Mouse (Mus musculus) cortical plate, adult 2 months (tissue): ENCODE measurements around the gene Usp21. TPM values are rescaled to one million over a fixed set of nuclear protein-coding genes. Genes with fewer than 3 reads are reported as not detected.
"Not testable (repeated sequence)": the region's sequence is repeated elsewhere in the genome, so short reads cannot be mapped to it uniquely, and the experiment has no call there.

Experiments
- H3K27ac ChIP-seq: fragments of 200-500 bp; 2 replicates; pipeline ENCODE4 v1.5.1; 2012; ENCODE audit warnings: low read length, control low read depth, inconsistent platforms; ENCODE audit not compliant: insufficient read depth
- H3K4me1 ChIP-seq: fragments of 200-500 bp; 2 replicates; pipeline ENCODE4 v1.6.1; 2011; ENCODE audit warnings: low read length; ENCODE audit not compliant: control insufficient read depth, insufficient read depth
- H3K4me3 ChIP-seq: fragments of 200-500 bp; 2 replicates; pipeline ENCODE4 v1.5.1; 2011; ENCODE audit warnings: mild to moderate bottlenecking, low read length, control low read depth; ENCODE audit not compliant: insufficient read depth
- CTCF ChIP-seq: fragments of 200-500 bp; IDR thresholded peaks from 2 replicates; pipeline ENCODE4 v1.5.1; 2011; ENCODE audit warnings: mild to moderate bottlenecking, control low read depth, low read length; ENCODE audit not compliant: insufficient read depth; ENCODE audit errors: extremely low read depth
- POLR2A ChIP-seq: fragments of 200-500 bp; IDR thresholded peaks from 2 replicates; pipeline ENCODE4 v1.6.1; 2011; ENCODE audit warnings: mild to moderate bottlenecking, low read length, control low read depth; ENCODE audit not compliant: insufficient read depth; ENCODE audit errors: extremely low read depth
- polyA plus RNA-seq: library from polyadenylated mRNA; depleted of rRNA; stranded (reverse); fragments of >200 nt; gene quantifications from 2 replicates; pipeline ENCODE4 v1.2.3, GENCODE M21; 2012

Usp21 gene
- polyA plus RNA-seq, 1 experiment = 70.2 TPM

DNA sequence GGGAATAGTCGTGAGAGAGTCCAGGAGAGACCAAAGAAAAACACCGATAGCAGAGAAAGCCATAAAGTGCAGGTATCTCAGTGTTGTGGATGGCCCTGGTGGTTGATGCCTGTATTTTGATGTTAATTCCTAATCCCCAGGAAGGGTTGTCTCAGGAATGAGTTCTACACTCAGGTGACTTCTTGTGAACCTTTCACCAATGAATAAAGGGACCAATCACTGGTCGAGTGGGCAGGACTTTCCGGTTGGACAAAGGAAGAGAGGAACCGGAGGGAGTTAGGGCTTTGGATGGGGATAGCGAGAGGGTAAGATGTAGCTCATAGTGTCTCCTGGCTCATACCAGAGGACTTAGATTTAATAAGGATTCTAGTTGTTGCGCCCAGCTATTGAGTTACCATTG lies 32.0 kb upstream of the Usp21 start:
- Histone ChIP-seq H3K27ac (no peak overlapping the region), H3K4me1 (no peaks in the 10 kb centered on the region), H3K4me3 (no peak overlapping the region)
- TF ChIP-seq POLR2A (no peak), CTCF (no peak)

DNA sequence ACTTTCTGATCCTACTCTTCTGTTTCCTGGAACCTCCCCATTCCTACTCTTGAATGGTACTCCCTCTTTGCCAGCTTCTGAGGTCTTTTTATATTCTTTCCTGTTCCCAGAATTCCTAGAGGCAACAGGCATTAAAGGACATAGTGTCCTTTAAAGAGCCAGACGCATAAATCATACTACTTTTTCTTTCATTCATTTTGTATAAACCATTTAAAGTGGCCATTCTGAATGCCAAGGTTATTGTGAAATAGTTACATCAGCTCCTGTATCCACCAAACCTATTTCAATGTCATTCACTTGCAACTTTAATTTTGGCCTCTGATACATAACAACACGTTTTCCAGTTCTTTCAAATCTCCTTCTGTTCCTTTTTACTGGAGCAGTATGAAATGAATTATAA lies 21.5 kb upstream of the Usp21 start:
- no peak overlapping the region for H3K4me3 ChIP-seq
- no peak for TF ChIP-seq CTCF
- no peak for TF ChIP-seq POLR2A
- no peaks in the 10 kb centered on the region; the same call in 1 of the 2 replicates for H3K4me1 ChIP-seq
- no peak overlapping the region for H3K27ac ChIP-seq

DNA sequence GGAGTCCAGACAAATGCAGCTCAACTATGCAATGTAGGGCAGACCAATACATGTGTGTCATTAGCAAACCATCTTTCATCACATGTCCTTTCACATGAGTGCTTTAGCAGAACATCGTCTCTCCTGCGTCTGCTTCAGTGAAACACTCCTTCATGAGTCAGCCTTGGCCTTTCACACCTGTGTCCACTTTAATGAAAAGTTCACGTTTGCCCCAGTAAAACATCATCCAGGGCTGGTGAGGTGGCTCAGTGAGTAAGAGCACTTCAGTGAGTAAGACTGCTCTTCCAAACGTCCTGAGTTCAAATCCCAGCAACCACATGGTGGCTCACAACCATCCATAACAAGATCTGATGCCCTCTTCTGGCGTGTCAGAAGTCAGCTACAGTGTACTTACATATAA lies 18.4 kb upstream of the Usp21 start:
- H3K4me3 ChIP-seq, H3K27ac ChIP-seq, H3K4me1 ChIP-seq: not testable (repeated sequence)

DNA sequence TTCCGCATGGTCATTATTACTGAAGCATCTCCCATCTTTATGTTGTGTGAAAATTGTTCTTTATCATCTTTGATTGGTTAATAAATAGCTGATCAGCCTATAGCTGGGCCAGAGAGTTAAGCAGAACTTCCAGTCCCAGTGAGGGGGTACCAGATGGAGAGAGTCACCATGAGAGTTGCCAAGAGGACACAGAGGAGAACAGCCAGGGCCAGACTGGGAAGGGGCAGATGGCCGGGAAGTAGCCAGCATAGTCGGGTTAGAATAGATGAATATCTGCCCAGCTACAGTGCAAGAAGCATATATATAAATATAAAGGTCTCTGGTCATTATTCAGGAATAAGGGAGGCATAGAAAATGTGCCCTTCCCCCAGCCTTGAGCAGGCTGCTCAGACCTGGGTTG lies 10.4 kb upstream of the Usp21 start:
- TF ChIP-seq CTCF = no peak
- no peak overlapping the region for H3K27ac ChIP-seq
- H3K4me1 ChIP-seq = no peaks in the 10 kb centered on the region
- no peak overlapping the region for H3K4me3 ChIP-seq

DNA sequence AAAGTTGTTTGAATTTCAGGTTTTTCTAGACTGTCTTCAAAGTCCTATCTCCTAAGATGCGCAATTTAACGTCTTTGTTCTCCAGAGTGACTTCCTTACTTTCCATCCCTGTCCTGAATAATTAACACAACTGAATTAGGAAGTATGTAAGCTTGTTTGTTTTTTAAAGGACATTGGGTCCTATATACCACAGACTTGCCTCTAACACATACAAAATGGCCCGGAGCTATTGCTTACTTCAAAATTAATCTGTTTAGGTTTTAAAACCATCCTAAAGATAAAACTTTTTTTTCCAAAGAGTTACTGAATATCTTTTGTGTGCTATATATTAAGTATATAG lies 7.2 kb upstream of the Usp21 start:
- H3K4me1 ChIP-seq = no peaks in the 10 kb centered on the region
- H3K27ac ChIP-seq = no peak overlapping the region; the same call in 1 of the 2 replicates
- no peak for TF ChIP-seq CTCF
- TF ChIP-seq POLR2A = no peak
- H3K4me3 ChIP-seq = peak overlapping the region; percentile 79

DNA sequence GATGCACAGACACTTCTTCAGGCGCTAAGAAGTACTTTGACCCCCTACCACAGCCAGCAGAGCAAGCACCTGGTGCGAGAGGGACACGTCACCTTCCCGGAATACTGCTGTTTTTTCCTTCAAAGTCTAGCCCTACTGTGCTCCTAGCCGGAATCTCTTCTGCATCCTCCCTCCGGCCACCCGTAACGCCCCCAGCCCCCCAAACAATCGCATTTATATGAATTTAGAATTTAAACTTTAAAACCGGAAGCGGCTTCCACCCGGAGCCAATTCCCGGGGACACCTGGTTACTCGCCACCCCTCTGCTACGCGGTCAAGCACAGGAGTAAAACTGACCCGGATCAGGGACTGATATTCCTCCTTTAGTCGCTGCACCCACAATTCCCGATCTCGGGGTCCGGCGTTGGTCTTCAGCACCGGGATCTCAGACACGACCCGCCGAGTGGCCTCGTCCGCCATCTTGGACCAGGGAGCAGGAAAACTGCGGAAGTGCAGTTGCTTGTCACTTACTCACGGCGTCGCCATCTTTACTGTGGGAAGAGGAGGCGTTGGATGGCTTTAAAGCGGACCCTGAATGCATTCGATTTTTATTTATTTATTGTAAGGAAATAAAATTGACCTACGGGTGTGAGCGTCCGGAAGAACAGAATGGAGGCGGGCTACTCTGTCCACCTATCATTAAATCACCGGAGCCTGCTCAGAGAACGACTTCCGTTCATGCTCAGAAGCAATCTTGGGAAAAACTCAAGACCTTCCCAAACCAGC lies 6.7 kb upstream of the Usp21 start, which contains the start of gene Ufc1:
Gene Ufc1, minus strand, starts transcription at position 727 of the 765 bp plus-strand sequence.
- Histone ChIP-seq H3K4me3 (peak within 1 kb of the TSS; percentile 79), H3K27ac (peak within 1 kb of the TSS; percentile 94), H3K4me1 (no peaks in the 10 kb centered on the region)
- no peak for TF ChIP-seq CTCF
- peak; percentile 56; the same call in 1 of the 2 replicates for TF ChIP-seq POLR2A

DNA sequence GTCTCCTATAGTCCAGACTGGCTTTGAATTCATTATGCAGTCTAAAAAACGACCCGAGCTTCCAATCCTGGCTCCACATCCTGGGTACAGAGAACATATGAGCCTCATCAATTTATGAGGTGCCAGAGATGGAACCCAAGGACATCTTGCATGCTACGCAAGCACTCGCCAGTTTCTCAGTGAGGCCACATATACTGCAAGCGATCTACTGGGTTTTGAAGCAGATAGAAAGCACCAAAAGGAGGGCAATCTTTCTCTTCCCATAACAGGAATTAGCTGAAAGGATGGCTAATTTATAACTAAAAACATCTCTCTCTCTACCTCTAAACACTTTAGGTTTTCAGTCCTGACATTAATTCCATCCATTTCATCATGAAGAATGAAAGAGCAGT lies 6.1 kb upstream of the Usp21 start:
- TF ChIP-seq POLR2A (no peak), CTCF (no peak)

DNA sequence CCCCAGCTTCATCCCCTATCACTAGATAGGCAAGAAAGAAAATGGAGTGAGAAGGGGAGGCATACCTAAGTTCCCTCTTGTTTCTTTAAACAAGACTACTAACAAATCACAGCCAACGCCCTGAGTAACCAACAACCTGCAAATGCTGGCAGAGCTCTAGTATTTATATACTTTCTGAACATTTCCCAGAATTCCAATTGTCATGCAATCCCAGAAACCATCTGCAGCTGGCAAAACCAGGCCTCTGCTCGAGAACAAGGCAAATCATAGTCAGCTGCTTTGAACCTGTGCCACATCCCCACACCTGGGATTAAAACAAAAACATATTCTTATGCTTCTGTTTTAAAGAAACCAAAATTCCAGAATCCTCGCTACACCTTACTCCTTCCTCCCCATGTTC lies 5.6 kb upstream of the Usp21 start:
- Histone ChIP-seq H3K4me1 (no peaks in the 10 kb centered on the region), H3K4me3 (peak overlapping the region; percentile 79; the same call in 1 of the 2 replicates), H3K27ac (no peak overlapping the region)
- TF ChIP-seq CTCF (no peak), POLR2A (no peak)

More for the DNA sequence above, 6.1 kb upstream of the Usp21 start:
- Histone ChIP-seq H3K4me3 (peak overlapping the region; percentile 79), H3K27ac (peak overlapping the region; percentile 30), H3K4me1 (no peaks in the 10 kb centered on the region)

DNA sequence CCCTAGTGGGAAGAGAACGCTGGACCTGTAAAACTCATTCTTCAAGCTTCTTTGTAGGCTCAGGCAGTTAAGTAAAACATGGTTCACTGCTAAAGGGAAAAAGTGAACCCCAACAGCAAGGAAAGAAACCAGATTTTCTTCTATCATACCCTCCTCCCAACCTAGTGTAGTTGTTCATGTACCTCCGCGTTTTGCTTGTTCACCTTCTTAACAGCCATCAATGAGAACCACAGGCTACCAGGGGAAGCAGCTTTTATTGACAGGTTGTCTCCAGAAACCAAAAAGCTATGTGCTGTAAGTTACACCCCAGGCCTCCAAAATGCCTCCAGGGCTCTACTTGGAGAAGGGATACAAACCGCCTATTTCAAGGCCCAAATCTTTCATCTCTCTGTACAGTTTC lies 537 bp upstream of the Usp21 start:
- peak overlapping the region; percentile 85 for H3K4me3 ChIP-seq

DNA sequence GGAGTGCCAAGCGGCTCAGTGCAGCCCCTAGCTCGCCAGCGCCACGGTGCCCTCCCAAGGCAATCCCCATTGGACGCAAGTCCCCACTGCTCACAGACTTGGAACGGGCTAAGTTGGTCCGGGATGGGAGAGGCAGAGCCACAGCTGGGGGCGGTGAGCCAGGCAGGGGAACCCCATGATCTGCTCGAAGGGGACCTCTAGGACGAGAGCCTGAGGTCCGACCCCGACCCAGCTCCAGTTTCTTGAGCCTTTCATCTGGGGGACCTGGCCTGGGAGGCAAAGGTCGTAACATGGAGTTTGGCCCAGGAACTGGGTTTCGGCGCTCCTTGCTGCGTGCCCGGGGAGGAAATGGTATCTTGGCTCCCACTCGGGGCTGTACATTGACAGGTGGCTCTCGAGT lies 1.3 kb downstream of the Usp21 start:
- H3K4me3 ChIP-seq = peak overlapping the region; percentile 85; the same call in 1 of the 2 replicates
- H3K4me1 ChIP-seq = peaks cover 4% of the 10 kb centered on the region; the same call in 1 of the 2 replicates
- no peak for TF ChIP-seq CTCF
- TF ChIP-seq POLR2A = no peak
- H3K27ac ChIP-seq = no peak overlapping the region

More for the DNA sequence above, 537 bp upstream of the Usp21 start:
- TF ChIP-seq CTCF = no peak
- no peak for TF ChIP-seq POLR2A
- Histone ChIP-seq H3K4me1 (peaks cover 4% of the 10 kb centered on the region; the same call in 1 of the 2 replicates), H3K27ac (peak overlapping the region; percentile 79; the same call in 1 of the 2 replicates)
